Mouse (Mus musculus) liver, embryonic 12.5 days (tissue): ENCODE measurements at regions not wholly inside any gene's neighbourhood (a gene's known extent, or its start where the extent isn't known, plus 50 kb on each side); places are given as distances from the start of the nearest gene placed in this dataset.
"Not testable (repeated sequence)": the region's sequence is repeated elsewhere in the genome, so short reads cannot be mapped to it uniquely, and the experiment has no call there.

Experiments used
- ATAC-seq: fragments of 200-750 bp; cut with Nextera tagmentation; 2 replicates; pipeline ENCODE4 v1.8.0; 2017; ENCODE audit warnings: moderate number of reproducible peaks, mild to moderate bottlenecking, moderate library complexity
- H3K27ac ChIP-seq: fragments of 300-500 bp; sonication (generic); 2 replicates; pipeline ENCODE4 v1.5.1; 2016; ENCODE audit warnings: mild to moderate bottlenecking
- H3K27me3 ChIP-seq: fragments of 300-500 bp; sonication (generic); replicated peaks from 2 replicates; pipeline ENCODE4 v1.6.1; 2016; ENCODE audit warnings: mild to moderate bottlenecking, moderate library complexity
- H3K36me3 ChIP-seq: fragments of 300-500 bp; sonication (generic); 2 replicates; pipeline ENCODE4 v1.6.1; 2016; ENCODE audit warnings: mild to moderate bottlenecking, moderate library complexity
- H3K4me1 ChIP-seq: fragments of 300-500 bp; sonication (generic); 2 replicates; pipeline ENCODE4 v1.6.1; 2016
- H3K4me2 ChIP-seq: fragments of 300-500 bp; sonication (generic); 2 replicates; pipeline ENCODE4 v1.6.1; 2016; ENCODE audit warnings: mild to moderate bottlenecking, moderate library complexity
- H3K4me3 ChIP-seq: fragments of 300-500 bp; sonication (generic); 2 replicates; pipeline ENCODE4 v1.5.1; 2016; ENCODE audit warnings: mild to moderate bottlenecking, moderate library complexity
- H3K9ac ChIP-seq: fragments of 300-500 bp; sonication (generic); 2 replicates; pipeline ENCODE4 v1.6.1; 2016; ENCODE audit warnings: mild to moderate bottlenecking, moderate library complexity
- H3K9me3 ChIP-seq: fragments of 300-500 bp; sonication (generic); replicated peaks from 2 replicates; pipeline ENCODE4 v1.6.1; 2016; ENCODE audit warnings: mild to moderate bottlenecking, moderate library complexity
- WGBS: fragments of 180-500 bp; shearing (Covaris S2); methylation state at CpG from one replicate; pipeline ENCODE4 v1.1.7; 2016; ENCODE audit not compliant: insufficient replicate concordance; 5-methylcytosine and 5-hydroxymethylcytosine counted together

DNA sequence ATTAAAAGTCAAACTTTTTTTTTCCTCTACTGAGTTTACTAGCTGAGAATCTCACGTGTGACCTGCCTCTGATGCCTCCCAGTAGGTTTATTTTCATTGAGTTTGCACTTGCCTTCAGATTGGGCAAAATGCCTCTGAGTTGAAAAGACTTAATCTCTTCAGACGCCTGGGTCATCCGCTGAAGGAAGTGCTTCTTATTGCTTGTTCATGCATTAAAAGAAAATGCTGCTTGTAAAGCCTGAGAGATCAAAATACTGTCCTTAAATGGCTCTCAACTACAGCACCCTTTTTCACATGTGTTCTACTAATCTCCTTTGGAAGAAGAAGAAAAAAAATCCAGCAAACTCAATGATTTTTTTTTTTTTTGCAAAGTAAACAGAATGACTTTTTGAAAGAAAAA, 351.5 kb downstream of the Kcnh5 start:
- Histone ChIP-seq H3K27me3 (no peaks in the 10 kb centered on the region), H3K9me3 (no peaks in the 10 kb centered on the region), H3K4me3 (no peak overlapping the region), H3K4me1 (no peaks in the 10 kb centered on the region), H3K27ac (no peak overlapping the region), H3K36me3 (no peaks in the 10 kb centered on the region), H3K9ac (no peak overlapping the region), H3K4me2 (no peak overlapping the region)
- ATAC-seq, result no peak
- 47% methylated on average over 3 of the region's 3 CpGs for WGBS

DNA sequence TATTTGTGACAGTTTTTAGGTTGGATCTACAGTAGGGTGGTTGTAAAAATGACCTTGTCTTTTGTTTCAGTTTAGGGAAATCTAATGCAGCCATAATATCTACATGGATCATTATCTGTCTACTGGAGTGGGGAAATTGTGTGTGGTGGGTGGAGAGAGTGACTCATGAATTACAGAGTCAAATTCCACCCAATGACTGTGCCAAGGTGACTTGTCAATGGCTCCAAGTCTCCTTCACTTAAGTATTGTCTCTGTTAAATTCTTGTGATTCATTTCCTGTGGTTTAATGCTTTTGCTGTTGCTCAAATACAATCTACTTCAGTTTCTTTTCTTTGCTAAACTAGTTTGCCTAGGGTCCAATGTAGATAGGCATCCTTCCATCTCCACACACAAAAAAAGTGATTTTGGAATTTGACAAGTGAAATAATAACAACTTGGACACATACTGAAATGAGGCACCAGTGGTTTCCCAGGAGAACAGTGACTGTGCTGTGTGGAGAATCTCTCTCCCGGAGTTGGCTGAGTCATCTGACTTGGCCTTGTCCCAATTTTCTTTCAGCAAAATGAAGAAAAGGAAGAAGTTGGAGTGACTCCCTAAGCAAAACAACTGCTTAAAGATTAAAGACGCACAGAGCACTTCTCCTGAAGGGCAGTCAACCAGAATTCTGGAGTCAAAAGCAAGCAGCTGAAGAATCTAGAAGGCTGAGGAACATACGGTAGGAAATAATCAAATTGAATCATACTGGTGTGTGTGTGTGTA, 352.2 kb downstream of the Kcnh5 start:
- 58% methylated on average over 3 of the region's 3 CpGs for WGBS
- Histone ChIP-seq H3K27ac (no peak overlapping the region), H3K4me2 (no peak overlapping the region), H3K9me3 (no peaks in the 10 kb centered on the region), H3K36me3 (no peaks in the 10 kb centered on the region), H3K9ac (no peak overlapping the region), H3K4me3 (no peak overlapping the region), H3K4me1 (no peaks in the 10 kb centered on the region), H3K27me3 (no peaks in the 10 kb centered on the region)
- no peak for ATAC-seq

DNA sequence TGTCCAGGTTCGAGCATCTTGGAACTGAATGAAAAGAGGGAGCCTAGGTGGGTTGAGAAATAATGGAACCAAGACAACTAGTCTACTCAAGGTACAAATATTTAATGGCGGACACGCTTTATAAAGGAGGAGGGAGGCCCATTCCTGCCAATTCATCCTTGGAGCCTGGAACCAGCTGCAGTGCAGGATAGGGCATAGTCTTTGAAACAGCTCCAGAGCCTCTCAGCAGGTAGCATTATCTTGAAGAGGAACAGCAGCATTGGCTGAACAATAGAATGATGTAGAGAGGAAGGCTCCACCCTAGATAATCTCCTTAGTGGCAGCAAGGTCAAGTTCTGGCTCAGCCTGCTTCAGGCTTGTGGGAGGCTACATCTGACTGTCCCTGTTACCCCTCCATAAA, 361.0 kb downstream of the Kcnh5 start:
- H3K4me2 ChIP-seq, H3K27ac ChIP-seq, H3K9me3 ChIP-seq, H3K27me3 ChIP-seq, H3K4me3 ChIP-seq, H3K36me3 ChIP-seq, ATAC-seq, H3K4me1 ChIP-seq, H3K9ac ChIP-seq: not testable (repeated sequence)
- WGBS, result 71% methylated on average over 3 of the region's 3 CpGs

DNA sequence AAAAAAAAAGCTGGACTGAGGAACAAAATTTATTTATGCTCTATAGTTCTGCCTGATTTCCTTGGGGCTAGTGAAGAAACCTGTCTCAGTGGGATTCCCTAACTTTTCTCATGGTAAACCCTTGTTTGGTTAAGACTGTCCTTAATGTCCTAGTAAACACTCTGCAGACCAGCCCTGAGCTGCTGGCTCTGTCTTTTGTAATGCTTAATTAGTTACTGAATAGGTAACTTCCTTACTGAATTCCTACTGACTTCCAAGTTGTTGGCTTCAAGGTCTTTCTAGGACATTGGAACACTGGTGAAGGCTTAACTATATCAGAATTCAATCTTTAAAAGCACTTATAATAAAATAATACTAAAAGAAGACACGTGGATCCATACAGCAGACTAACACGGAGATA, 368.6 kb downstream of the Kcnh5 start:
- WGBS, result 68% methylated on average over 2 of the region's 2 CpGs
- not testable (repeated sequence) for H3K9me3 ChIP-seq, H3K4me2 ChIP-seq, H3K27me3 ChIP-seq, H3K4me1 ChIP-seq, ATAC-seq, H3K4me3 ChIP-seq, H3K36me3 ChIP-seq, H3K27ac ChIP-seq, H3K9ac ChIP-seq

- H3K4me1 ChIP-seq, ATAC-seq, H3K9me3 ChIP-seq, H3K9ac ChIP-seq, H3K27ac ChIP-seq, H3K4me3 ChIP-seq, H3K27me3 ChIP-seq, H3K4me2 ChIP-seq, H3K36me3 ChIP-seq: not testable (repeated sequence)
- WGBS, result 87% methylated on average over 15 of the region's 15 CpGs
Observed at GRCm38 (mm10) chr12:74807926-74808325, 369.2 kb downstream of the Kcnh5 start.

GRCm38 (mm10) chr12:74803740-74804512, 373.2 kb downstream of the Kcnh5 start:
- H3K4me1 ChIP-seq, result no peaks in the 10 kb centered on the region
- peak; percentile 57; the same call in 1 of the 2 replicates for ATAC-seq

GRCm38 (mm10) chr12:74792036-74792435, 385.1 kb downstream of the Kcnh5 start:
- ATAC-seq, result no peak
- Histone ChIP-seq H3K27ac (no peak overlapping the region), H3K4me1 (no peaks in the 10 kb centered on the region), H3K4me2 (no peak overlapping the region), H3K4me3 (no peak overlapping the region), H3K9ac (no peak overlapping the region), H3K9me3 (no peaks in the 10 kb centered on the region), H3K27me3 (no peaks in the 10 kb centered on the region), H3K36me3 (no peaks in the 10 kb centered on the region)
- 50% methylated on average over 3 of the region's 3 CpGs for WGBS

More at GRCm38 (mm10) chr12:74803740-74804512, 373.2 kb downstream of the Kcnh5 start:
- Histone ChIP-seq H3K9ac (no peak overlapping the region), H3K27ac (no peak overlapping the region), H3K9me3 (peaks cover 8% of the 10 kb centered on the region; the same call in 1 of the 2 replicates), H3K4me2 (no peak overlapping the region), H3K36me3 (no peaks in the 10 kb centered on the region), H3K27me3 (no peaks in the 10 kb centered on the region), H3K4me3 (no peak overlapping the region)
- WGBS, result 43% methylated on average over 13 of the region's 13 CpGs

- Histone ChIP-seq H3K4me1 (no peaks in the 10 kb centered on the region), H3K9me3 (no peaks in the 10 kb centered on the region), H3K36me3 (no peaks in the 10 kb centered on the region), H3K4me3 (no peak overlapping the region), H3K4me2 (no peak overlapping the region), H3K27ac (no peak overlapping the region), H3K9ac (no peak overlapping the region), H3K27me3 (no peaks in the 10 kb centered on the region)
- 56% methylated on average over 1 of the region's 1 CpGs for whole genome bisulfite sequencing
- ATAC-seq, result peak; percentile 46; the same call in 1 of the 2 replicates
Observed at GRCm38 (mm10) chr12:74762284-74762683, 414.8 kb downstream of the Kcnh5 start.

DNA sequence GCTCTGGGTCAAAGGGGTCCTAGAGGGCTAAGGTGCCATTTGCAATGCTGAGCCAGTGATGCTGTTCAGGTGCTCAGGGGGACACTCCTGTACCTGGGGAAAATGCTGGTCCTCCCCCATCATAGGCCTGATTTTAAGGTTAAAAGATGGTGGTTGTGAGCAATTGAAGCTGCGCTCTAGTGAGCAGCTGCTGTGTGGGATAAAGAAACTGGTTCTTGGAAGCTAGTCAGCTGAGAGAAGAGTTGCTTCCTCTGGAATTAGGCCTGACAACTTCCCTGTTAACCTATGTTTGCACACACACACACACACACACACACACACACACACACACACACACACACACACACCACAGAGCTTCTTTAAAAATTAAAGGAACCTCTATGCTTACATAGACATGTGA, 428.9 kb upstream of the Gm11042 start:
- H3K27ac ChIP-seq, result no peak overlapping the region
- H3K9me3 ChIP-seq, result no peaks in the 10 kb centered on the region
- no peak overlapping the region for H3K9ac ChIP-seq
- WGBS, result 93% methylated on average over 1 of the region's 1 CpGs
- no peak for ATAC-seq
- no peak overlapping the region for H3K4me3 ChIP-seq
- no peaks in the 10 kb centered on the region for H3K27me3 ChIP-seq
- no peak overlapping the region for H3K4me2 ChIP-seq
- no peaks in the 10 kb centered on the region for H3K4me1 ChIP-seq
- H3K36me3 ChIP-seq, result no peaks in the 10 kb centered on the region

DNA sequence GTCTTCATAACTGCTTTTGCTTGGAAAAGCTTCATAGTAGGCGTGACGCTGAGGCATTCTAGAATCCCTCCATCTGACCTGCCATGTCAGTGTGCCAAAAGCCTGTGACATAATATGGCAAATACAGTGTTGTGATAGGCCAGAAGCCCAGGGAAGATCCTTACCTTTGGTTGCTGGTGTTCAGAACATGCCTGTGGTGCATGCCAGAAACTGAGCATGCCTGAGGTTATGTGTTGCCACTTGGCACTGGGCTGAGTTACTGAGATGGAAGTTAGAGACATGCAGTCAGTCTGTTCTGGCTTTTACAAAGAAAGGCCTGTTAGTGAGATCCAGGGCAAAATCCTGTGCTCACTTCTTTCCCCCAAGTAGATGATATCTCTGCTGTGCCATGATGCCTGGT, 412.7 kb upstream of the Gm11042 start:
- Histone ChIP-seq H3K9ac (no peak overlapping the region), H3K4me3 (no peak overlapping the region), H3K27ac (no peak overlapping the region), H3K4me1 (no peaks in the 10 kb centered on the region), H3K9me3 (no peaks in the 10 kb centered on the region), H3K4me2 (no peak overlapping the region), H3K27me3 (no peaks in the 10 kb centered on the region), H3K36me3 (no peaks in the 10 kb centered on the region)
- 74% methylated on average over 2 of the region's 2 CpGs for whole genome bisulfite sequencing
- no peak for ATAC-seq

GRCm38 (mm10) chr12:74679149-74679548, 363.0 kb upstream of the Gm11042 start:
- H3K4me1 ChIP-seq, result no peaks in the 10 kb centered on the region
- H3K36me3 ChIP-seq, result no peaks in the 10 kb centered on the region
- no peak overlapping the region for H3K4me2 ChIP-seq
- H3K27ac ChIP-seq, result no peak overlapping the region
- no peak overlapping the region for H3K9ac ChIP-seq
- H3K4me3 ChIP-seq, result no peak overlapping the region
- ATAC-seq, result no peak
- no peaks in the 10 kb centered on the region for H3K9me3 ChIP-seq
- H3K27me3 ChIP-seq, result no peaks in the 10 kb centered on the region
- WGBS, result 70% methylated on average over 3 of the region's 3 CpGs

DNA sequence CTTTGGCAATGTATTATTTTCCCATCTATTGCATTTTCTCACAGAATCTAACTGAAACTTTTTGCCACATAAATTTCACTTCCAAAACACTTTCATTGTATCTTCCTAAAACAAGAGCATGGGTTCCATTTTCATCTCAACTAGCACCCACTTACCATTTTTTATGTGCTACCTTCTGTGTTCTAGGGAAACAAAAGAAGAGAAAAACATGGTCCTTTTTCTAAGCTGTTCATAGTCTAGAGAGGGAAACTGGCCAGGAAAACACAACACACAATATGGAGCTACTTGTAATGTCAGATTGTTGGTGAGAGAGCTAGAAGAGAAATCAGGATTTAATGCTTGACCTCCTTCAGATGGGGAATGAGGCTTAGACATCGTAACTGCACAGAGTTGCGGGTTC, 361.6 kb upstream of the Gm11042 start:
- H3K4me3 ChIP-seq, result no peak overlapping the region
- no peaks in the 10 kb centered on the region for H3K27me3 ChIP-seq
- ATAC-seq, result no peak
- 69% methylated on average over 2 of the region's 2 CpGs for WGBS
- H3K9me3 ChIP-seq, result no peaks in the 10 kb centered on the region
- H3K27ac ChIP-seq, result no peak overlapping the region
- no peak overlapping the region for H3K4me2 ChIP-seq
- H3K9ac ChIP-seq, result no peak overlapping the region
- H3K36me3 ChIP-seq, result no peaks in the 10 kb centered on the region
- no peaks in the 10 kb centered on the region for H3K4me1 ChIP-seq
